Mouse (Mus musculus): Measurements from ENCODE around the gene Trpc3.
"Not testable (repeated sequence)": the region's sequence is repeated elsewhere in the genome, so short reads cannot be mapped to it uniquely, and the experiment has no call there.

Gene Trpc3

DNA sequence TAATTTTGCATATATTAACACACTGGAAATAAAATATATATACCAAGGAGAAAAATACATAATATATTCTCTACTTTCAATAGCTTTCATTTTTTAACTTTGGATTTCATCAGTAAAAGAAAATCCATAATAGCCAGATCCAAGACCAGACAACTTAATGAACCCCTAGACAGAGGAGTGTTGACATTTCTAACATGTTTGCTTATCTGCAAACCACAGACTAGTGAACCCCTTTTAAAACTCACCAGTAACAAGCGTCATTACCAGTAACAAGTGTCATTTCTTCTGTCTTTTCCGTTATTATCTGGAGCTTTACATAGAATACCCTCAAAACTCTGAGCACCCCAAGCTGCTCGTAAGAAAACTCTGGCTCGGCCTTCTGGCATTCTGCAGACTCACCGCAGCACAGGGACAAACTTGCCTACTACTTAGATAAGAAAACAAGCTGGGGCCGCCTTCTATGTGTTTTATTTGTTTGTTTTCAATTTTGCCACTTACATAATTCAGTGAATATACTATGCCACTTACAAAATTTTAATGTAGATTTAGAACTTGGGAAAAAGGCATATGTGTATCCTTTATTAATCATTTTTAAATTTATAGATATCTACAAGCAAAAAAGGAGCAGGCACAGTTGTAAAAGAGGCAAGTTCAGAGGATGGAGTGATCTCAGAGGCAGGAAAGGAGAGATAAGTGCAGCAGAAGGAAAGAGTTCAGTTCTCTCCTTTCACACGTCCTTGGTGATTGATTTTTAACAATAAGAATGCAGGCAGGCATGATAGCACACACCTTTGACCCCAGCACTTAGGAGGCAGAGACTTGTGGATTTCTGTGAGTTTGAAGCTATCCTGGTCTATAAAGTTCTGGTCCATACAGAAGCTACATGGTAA, 83.8 kb downstream of the Trpc3 start:
- DNase-seq (ENCODE audit: extremely low spot score, low read depth, low spot score) = no peak

DNA sequence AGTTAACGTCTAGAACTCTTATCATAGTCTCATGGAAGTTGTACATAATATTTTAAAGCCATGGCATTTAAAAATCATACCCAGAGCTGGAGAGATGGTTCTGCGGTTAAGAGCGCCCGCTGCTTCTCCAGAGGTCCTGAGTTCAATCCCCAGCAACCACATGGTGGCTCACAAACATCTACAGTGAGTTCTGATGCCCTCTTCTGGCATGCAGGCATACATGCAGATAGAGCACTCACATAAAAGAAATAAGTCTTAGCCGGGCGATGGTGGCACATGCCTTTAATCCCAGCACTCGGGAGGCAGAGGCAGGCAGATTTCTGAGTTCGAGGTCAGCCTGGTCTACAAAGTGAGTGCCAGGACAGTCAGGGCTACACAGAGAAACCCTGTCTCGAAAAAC, 90.2 kb downstream of the Trpc3 start:
- not testable (repeated sequence) for DNase-seq (ENCODE audit: extremely low spot score, low read depth, low spot score)

DNA sequence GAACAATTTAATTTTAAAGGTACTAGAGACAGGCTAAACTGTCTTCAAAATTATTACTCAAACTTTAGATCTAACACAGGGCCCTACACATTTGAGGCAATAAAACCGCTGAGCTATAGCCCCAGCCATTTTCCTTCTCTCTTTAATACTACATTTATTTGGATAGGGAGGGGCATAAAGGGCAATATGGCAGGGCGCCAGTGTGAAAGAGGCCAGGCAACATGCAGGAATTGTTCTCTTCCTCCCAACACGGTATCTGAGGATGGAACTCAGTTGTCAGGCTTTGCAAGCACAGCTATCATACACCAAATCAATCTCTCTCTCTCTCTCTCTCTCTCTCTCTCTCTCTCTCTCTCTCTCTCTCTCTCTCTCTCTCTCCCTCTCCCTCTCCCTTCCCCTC, 91.2 kb downstream of the Trpc3 start:
- DNase-seq (ENCODE audit: extremely low spot score, low read depth, low spot score) = no peak

DNA sequence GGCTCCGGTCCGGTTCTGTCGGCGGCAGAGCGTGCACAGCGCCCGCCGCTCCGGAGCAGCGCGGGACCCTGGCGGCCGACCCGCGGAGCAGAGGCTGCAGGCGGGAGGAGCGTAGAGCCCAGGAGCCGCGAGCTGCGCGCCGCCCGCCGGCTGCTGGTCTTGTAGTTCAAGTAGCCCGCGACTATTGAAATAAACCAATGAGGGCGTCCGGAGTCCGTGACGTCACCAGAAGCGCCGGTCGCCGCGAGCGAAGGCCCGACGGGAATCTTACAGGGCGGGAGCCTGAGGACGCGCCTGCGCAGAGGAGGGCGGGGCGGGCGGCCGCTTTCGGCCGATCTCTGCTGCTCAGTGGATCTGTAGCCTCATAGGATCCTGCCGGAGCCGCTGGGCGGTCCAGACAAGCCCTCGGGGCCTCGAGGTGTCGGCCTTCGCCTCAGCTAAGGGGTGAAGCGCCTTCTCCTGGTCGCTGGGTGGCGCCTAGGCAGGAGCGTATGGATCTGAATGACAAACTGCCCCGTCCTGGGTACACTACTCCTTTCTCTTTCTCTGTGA, 118.1 kb downstream of the Trpc3 start, which contains the start of gene Ccna2:
Ccna2 (minus strand) TSS at position 324 of the 552 bp plus-strand sequence.
- peak; percentile 85 for DNase-seq (ENCODE audit: extremely low spot score, low read depth, low spot score)

DNA sequence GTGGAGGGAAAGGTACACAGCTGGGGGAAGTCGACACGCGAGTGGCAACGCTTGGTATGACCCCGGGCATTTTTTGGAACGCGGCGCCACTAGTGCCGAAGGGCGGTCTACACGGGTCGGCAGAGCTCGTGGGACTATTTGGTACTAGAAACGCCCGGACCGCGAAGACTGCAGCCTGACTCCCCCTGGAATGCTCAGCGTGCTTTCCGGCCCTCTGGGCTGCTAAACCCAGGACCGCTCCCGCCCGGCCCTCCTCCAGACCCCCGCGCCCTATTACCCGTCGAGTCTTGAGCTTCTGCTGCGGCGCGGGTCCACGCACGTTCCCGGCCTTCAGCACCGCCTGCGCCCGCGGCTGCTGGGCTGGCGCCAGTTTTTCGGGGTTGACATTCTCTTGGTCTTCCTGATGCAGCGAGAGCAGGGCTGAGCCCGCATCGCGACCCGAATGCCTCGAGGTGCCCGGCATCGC, 118.6 kb downstream of the Trpc3 start:
- DNase-seq (ENCODE audit: extremely low spot score, low read depth, low spot score) = no peak
